In the genomic region with DNA sequence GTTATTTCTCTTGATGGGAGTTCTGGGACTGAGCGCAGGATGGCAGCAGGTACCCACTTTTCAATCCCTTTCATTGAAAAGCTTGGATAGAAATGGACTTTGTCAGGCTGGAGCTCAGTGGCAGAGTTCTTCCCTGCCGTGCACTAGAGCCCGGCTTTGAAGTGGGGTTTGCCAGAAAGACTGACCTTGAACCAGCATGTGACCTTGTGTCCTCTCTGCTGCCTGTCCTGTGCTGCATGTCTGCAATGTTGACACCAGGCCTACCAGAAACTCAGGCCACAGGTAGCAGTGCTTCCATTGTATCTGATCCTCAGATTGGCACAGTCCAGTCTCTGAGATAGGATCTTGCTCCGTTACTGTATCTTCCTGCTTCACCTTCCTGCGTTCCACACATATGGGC, we compare ENCODE assay signal across 25 mouse cellular contexts. TPM values are rescaled to one million over a fixed set of nuclear protein-coding genes. Genes with fewer than 3 reads are reported as not detected.
DNase-seq lines count a peak whose midpoint lies in the region; ATAC-seq and TF ChIP-seq lines count a peak whose summit lies in the region.
"Had no signal": no experiment of that assay in that cellular context is flagged by ENCODE, and none has a peak within 500 bp of the region (broad histone marks: within the 10 kb centered on the region; RNA-seq: fewer than 3 reads in every experiment).

No protein-coding gene starts in this region.

- H3K4me1 ChIP-seq in liver, adult 2 months (ENCODE audit: control insufficient read depth, insufficient read depth, low read length), result no peaks in the 10 kb centered on the region
- H3K4me1 ChIP-seq in liver, embryonic 13.5 days (replicated peaks), result peaks cover 10% of the 10 kb centered on the region
- H3K4me1 ChIP-seq in liver, postnatal 0 days (ENCODE audit: insufficient read depth), result 0 out of 2 replicates have a peak, but pooled peaks cover 4% of the 10 kb centered on the region

- no peak overlapping the region for H3K9ac ChIP-seq in liver, adult 2 months (ENCODE audit: low read depth, low read length)
- no peak overlapping the region for H3K9ac ChIP-seq in liver, embryonic 13.5 days
- H3K9ac ChIP-seq in liver, postnatal 0 days (replicated peaks), result no peak overlapping the region
- H3K9ac ChIP-seq: embryonic facial prominence, embryonic 12.5 days; forebrain, embryonic 15.5 days; heart, embryonic 15.5 days; hindbrain, embryonic 13.5 days had no signal

- peak; percentile 28 for ATAC-seq in liver, embryonic 13.5 days (ENCODE audit: low read depth)
- ATAC-seq in liver, postnatal 0 days, result peak; percentile 88
- ATAC-seq: activated CD4-positive, CD25-positive, alpha-beta regulatory T cell, adult 4 months; forebrain, embryonic 15.5 days; hindbrain, postnatal 0 days; Patski had no signal

- no peak for TF ChIP-seq POLR2A in liver, adult 2 months (IDR thresholded peaks at IDR 0.05; ENCODE audit: extremely low read depth, insufficient read depth, low read length)

- TF ChIP-seq EP300 in liver, postnatal 0 days (IDR thresholded peaks at IDR 0.05; ENCODE audit: low read depth), result no peak

- no peaks in the 10 kb centered on the region for H3K9me3 ChIP-seq in liver, embryonic 13.5 days (replicated peaks)
- H3K9me3 ChIP-seq in liver, postnatal 0 days (ENCODE audit: low read length), result no peaks in the 10 kb centered on the region
- H3K9me3 ChIP-seq: embryonic facial prominence, embryonic 12.5 days; forebrain, embryonic 15.5 days; heart, embryonic 15.5 days; hindbrain, embryonic 13.5 days had no signal

- H3K27ac ChIP-seq in liver, adult 2 months (replicated peaks; ENCODE audit: insufficient read depth, low read depth, low read length), result no peak overlapping the region
- no peak overlapping the region for H3K27ac ChIP-seq in liver, embryonic 13.5 days
- no peak overlapping the region for H3K27ac ChIP-seq in liver, postnatal 0 days (ENCODE audit: low read depth)
- no peak overlapping the region for H3K27ac ChIP-seq in gastrocnemius, adult 2 months
- H3K27ac ChIP-seq: embryonic facial prominence, embryonic 12.5 days; forebrain, embryonic 15.5 days; heart, adult 2 months; heart, embryonic 15.5 days; hindbrain, embryonic 13.5 days; hindbrain, postnatal 0 days had no signal

- no peak for TF ChIP-seq CTCF in liver, adult 2 months (IDR thresholded peaks at IDR 0.05; ENCODE audit: low read depth, low read length)
- peak; percentile 47; the same call in 1 of the 2 replicates for TF ChIP-seq CTCF in liver, postnatal 0 days (IDR thresholded peaks at IDR 0.05; ENCODE audit: low read depth)
- TF ChIP-seq CTCF in gastrocnemius, adult 2 months (IDR thresholded peaks at IDR 0.05), result no peak

- H3K36me3 ChIP-seq in liver, adult 2 months (ENCODE audit: control insufficient read depth, insufficient read depth, low read length), result no peaks in the 10 kb centered on the region
- peaks cover 97% of the 10 kb centered on the region for H3K36me3 ChIP-seq in liver, embryonic 13.5 days
- peaks cover 74% of the 10 kb centered on the region for H3K36me3 ChIP-seq in liver, postnatal 0 days (replicated peaks; ENCODE audit: insufficient read depth, low read length)

- H3K79me2 ChIP-seq in liver, adult 2 months (ENCODE audit: control insufficient read depth, insufficient read depth, low read length), result no peaks in the 10 kb centered on the region

- intact Hi-C loops in gastrocnemius, adult 2 months (cut with DNase I), result no loop called here

- peak; percentile 26 to 27 for DNase-seq in cerebellum, postnatal 10 days
- DNase-seq in cerebellum, adult 9-11 months, result no peak
- DNase-seq in liver, adult 2 months (ENCODE audit: extremely low read depth, low read depth, low spot score), result peak; percentile 62
- no peak for DNase-seq in liver, embryonic 13.5 days
- DNase-seq in liver, postnatal 0 days, result peak; percentile 45
- DNase-seq in lung, postnatal 10 days, result no peak
- no peak for DNase-seq in gastrocnemius, adult 2 months
- DNase-seq: adrenal gland, postnatal 25 days; cerebellum, postnatal 25 days; gastrocnemius, postnatal 10 days; heart, adult 2 months; heart, postnatal 14 days had no signal

- H3K4me3 ChIP-seq in liver, adult 2 months (ENCODE audit: insufficient read depth, low read depth, low read length), result no peak overlapping the region
- H3K4me3 ChIP-seq in liver, embryonic 13.5 days (replicated peaks), result no peak overlapping the region
- H3K4me3 ChIP-seq in liver, postnatal 0 days (ENCODE audit: low read depth, low read length), result no peak overlapping the region
- H3K4me3 ChIP-seq in gastrocnemius, adult 2 months, result no peak overlapping the region
- H3K4me3 ChIP-seq: embryonic facial prominence, embryonic 12.5 days; forebrain, embryonic 15.5 days; heart, adult 2 months; heart, embryonic 15.5 days; hindbrain, embryonic 13.5 days had no signal

- no peak overlapping the region for H3K4me2 ChIP-seq in liver, embryonic 13.5 days
- no peak overlapping the region for H3K4me2 ChIP-seq in liver, postnatal 0 days (ENCODE audit: low read depth, low read length)
- H3K4me2 ChIP-seq: embryonic facial prominence, embryonic 12.5 days; forebrain, embryonic 15.5 days; heart, embryonic 11.5 days; heart, embryonic 15.5 days; hindbrain, embryonic 13.5 days had no signal

- H3K27me3 ChIP-seq in liver, adult 2 months (ENCODE audit: control insufficient read depth, insufficient read depth, low read length), result no peaks in the 10 kb centered on the region
- H3K27me3 ChIP-seq in liver, embryonic 13.5 days, result no peaks in the 10 kb centered on the region
- no peaks in the 10 kb centered on the region for H3K27me3 ChIP-seq in liver, postnatal 0 days (ENCODE audit: insufficient read depth, low read length)
- H3K27me3 ChIP-seq: CH12.LX; embryonic facial prominence, embryonic 12.5 days; forebrain, embryonic 15.5 days; heart, embryonic 15.5 days; hindbrain, embryonic 13.5 days; Patski had no signal

- 62% methylated on average over 5 of the region's 5 CpGs for WGBS in liver, adult 2 months
- 71% methylated on average over 5 of the region's 5 CpGs for WGBS in liver, embryonic 13.5 days (ENCODE audit: insufficient replicate concordance)
- 68% methylated on average over 5 of the region's 5 CpGs for WGBS in liver, postnatal 0 days (ENCODE audit: insufficient replicate concordance)

RNA-seq across cellular contexts. Expression of gene Tex52, which starts 5.2 kb away (rescaled TPM):
- total RNA-seq in liver, adult 2 months (2014; rRNA removed), result not detected in 2 replicates
- not detected in 2 replicates for polyA plus RNA-seq in liver, adult 2 months (2012; rRNA removed)
- not detected in 2 replicates for polyA plus RNA-seq in liver, embryonic 13.5 days (2015; fragmentation: Nextera tagmentation; extraction: Ambion mirVana)
- polyA plus RNA-seq in liver, postnatal 0 days (2015; fragmentation: Nextera tagmentation; extraction: Ambion mirVana), result not detected in 2 replicates
- not detected for total RNA-seq in gastrocnemius, adult 2 months (2021)
- total RNA-seq: adrenal gland, adult 18-20 months; adrenal gland, postnatal 25 days; CH12.LX; heart, adult 2 months; heart, postnatal 14 days; hematopoietic stem cell, adult 5-6 weeks had no signal
- polyA plus RNA-seq: activated CD4-positive, CD25-positive, alpha-beta regulatory T cell, adult 4 months had no signal

RNA-seq across cellular contexts. Expression of gene Gm44596, which starts 5.3 kb away (rescaled TPM):
- total RNA-seq in liver, adult 2 months (2014; rRNA removed), result not detected in 2 replicates
- polyA plus RNA-seq in liver, adult 2 months (2012; rRNA removed), result not detected in 2 replicates
- not detected in 2 replicates for polyA plus RNA-seq in liver, embryonic 13.5 days (2015; fragmentation: Nextera tagmentation; extraction: Ambion mirVana)
- polyA plus RNA-seq in liver, postnatal 0 days (2015; fragmentation: Nextera tagmentation; extraction: Ambion mirVana), result not detected in 2 replicates
- total RNA-seq in gastrocnemius, adult 2 months (2021), result not detected
- total RNA-seq: adrenal gland, adult 18-20 months; adrenal gland, postnatal 25 days; CH12.LX; gastrocnemius, postnatal 10 days; gastrocnemius, postnatal 4 days; heart, adult 2 months; heart, postnatal 14 days; hematopoietic stem cell, adult 5-6 weeks; hindbrain, postnatal 0 days had no signal
- polyA plus RNA-seq: activated CD4-positive, CD25-positive, alpha-beta regulatory T cell, adult 4 months; embryonic facial prominence, embryonic 12.5 days; forebrain, embryonic 11.5 days; forebrain, embryonic 15.5 days; heart, adult 2 months; heart, embryonic 11.5 days; heart, embryonic 15.5 days; hindbrain, embryonic 13.5 days; hindbrain, postnatal 0 days; Patski had no signal

RNA-seq across cellular contexts. Expression of gene Foxm1, which starts 7.3 kb away (rescaled TPM):
- 0.27 TPM in 1 of 2 replicates, not detected in the other for total RNA-seq in liver, adult 2 months (2014; rRNA removed)
- polyA plus RNA-seq in liver, adult 2 months (2012; rRNA removed), result 0.40 and 0.94 TPM in 2 replicates
- polyA plus RNA-seq in liver, embryonic 13.5 days (2015; fragmentation: Nextera tagmentation; extraction: Ambion mirVana), result 12.2 and 14.7 TPM in 2 replicates
- polyA plus RNA-seq in liver, postnatal 0 days (2015; fragmentation: Nextera tagmentation; extraction: Ambion mirVana), result 5.5 and 5.7 TPM in 2 replicates
- total RNA-seq in gastrocnemius, adult 2 months (2021), result under 1 TPM; 0.10 to 0.22 TPM

RNA-seq across cellular contexts. Expression of gene Rhno1, which starts 7.3 kb away (rescaled TPM):
- total RNA-seq in liver, adult 2 months (2014; rRNA removed), result 2.9 and 3.0 TPM in 2 replicates
- 3.0 and 4.2 TPM in 2 replicates for polyA plus RNA-seq in liver, adult 2 months (2012; rRNA removed)
- 64.3 and 70.5 TPM in 2 replicates for polyA plus RNA-seq in liver, embryonic 13.5 days (2015; fragmentation: Nextera tagmentation; extraction: Ambion mirVana)
- 30.0 and 31.3 TPM in 2 replicates for polyA plus RNA-seq in liver, postnatal 0 days (2015; fragmentation: Nextera tagmentation; extraction: Ambion mirVana)
- 1 to 10 TPM; 5.0 to 6.0 TPM for total RNA-seq in gastrocnemius, adult 2 months (2021)

RNA-seq across cellular contexts. Expression of gene Tulp3, which starts 14.4 kb away (rescaled TPM):
- total RNA-seq in liver, adult 2 months (2014; rRNA removed), result 0.74 TPM in 2 replicates
- 0.86 and 0.92 TPM in 2 replicates for polyA plus RNA-seq in liver, adult 2 months (2012; rRNA removed)
- polyA plus RNA-seq in liver, embryonic 13.5 days (2015; fragmentation: Nextera tagmentation; extraction: Ambion mirVana), result 2.5 TPM in 2 replicates
- polyA plus RNA-seq in liver, postnatal 0 days (2015; fragmentation: Nextera tagmentation; extraction: Ambion mirVana), result 0.81 and 1.2 TPM in 2 replicates
- 1 to 10 TPM; 5.9 to 6.6 TPM for total RNA-seq in gastrocnemius, adult 2 months (2021)

Comparison
In these comparisons a context has a peak if more than half of its experiments do, and no peak if none do; other contexts are left out.
1. DNase-seq: peak in cerebellum, postnatal 10 days (2 of 2), liver, adult 2 months (single experiment) and liver, postnatal 0 days (single experiment); none in cerebellum, adult 9-11 months (single experiment), liver, embryonic 13.5 days (single experiment), lung, postnatal 10 days (single experiment) and gastrocnemius, adult 2 months (single experiment).